Mouse (Mus musculus) spleen, adult 2 months (tissue): ENCODE results near the gene Deup1. TPM values are rescaled to one million over a fixed set of nuclear protein-coding genes. Genes with fewer than 3 reads are reported as not detected.

Source experiments
- DNase-seq, 2 experiments: peaks; one replicate each; pipeline versions ENCODE4 v3.0.0 to v3.0.0-alpha.2; 2012 to 2021; ENCODE audit warnings: low spot score in 2 of 2, low read depth in 1 of 2
- H3K27ac ChIP-seq: fragments of 200-500 bp; 2 replicates; pipeline ENCODE4 v1.5.1; 2012; ENCODE audit warnings: low read length, inconsistent platforms; ENCODE audit not compliant: insufficient read depth
- H3K27me3 ChIP-seq: fragments of 200-500 bp; 2 replicates; pipeline ENCODE4 v1.6.1; 2012; ENCODE audit warnings: mild to moderate bottlenecking, moderate library complexity, low read length, inconsistent platforms; ENCODE audit not compliant: control insufficient read depth, insufficient read depth
- H3K36me3 ChIP-seq: fragments of 200-500 bp; 2 replicates; pipeline ENCODE4 v1.6.1; 2012; ENCODE audit warnings: mild to moderate bottlenecking, low read length, inconsistent platforms; ENCODE audit not compliant: control insufficient read depth, insufficient read depth
- H3K4me1 ChIP-seq: fragments of 200-500 bp; 2 replicates; pipeline ENCODE4 v1.6.1; 2011; ENCODE audit warnings: inconsistent platforms; ENCODE audit not compliant: control insufficient read depth, insufficient read depth, insufficient read length
- H3K4me3 ChIP-seq: fragments of 200-500 bp; 2 replicates; pipeline ENCODE4 v1.5.1; 2011; ENCODE audit warnings: mild to moderate bottlenecking, inconsistent platforms; ENCODE audit not compliant: insufficient read depth, insufficient read length; ENCODE audit errors: extremely low read depth
- CTCF ChIP-seq: fragments of 200-500 bp; IDR thresholded peaks from 2 replicates; pipeline ENCODE4 v1.5.1; 2011; ENCODE audit warnings: mild to moderate bottlenecking, inconsistent platforms; ENCODE audit not compliant: insufficient read depth, insufficient read length, insufficient replicate concordance; ENCODE audit errors: extremely low read depth
- POLR2A ChIP-seq: fragments of 200-500 bp; IDR thresholded peaks from 2 replicates; pipeline ENCODE4 v1.6.1; 2011; ENCODE audit warnings: low read depth, low read length, inconsistent platforms
- WGBS: fragments of 180-500 bp; shearing (Covaris S2); methylation state at CpG from one replicate; pipeline ENCODE4 v1.1.7; 2018; 5-methylcytosine and 5-hydroxymethylcytosine counted together
- polyA plus RNA-seq: library from polyadenylated mRNA; depleted of rRNA; stranded (reverse); fragments of >200 nt; gene quantifications from 2 replicates; pipeline ENCODE4 v1.2.3, GENCODE M21; 2012; rRNA removed

Gene Deup1
- polyA plus RNA-seq = 0.12 and 0.15 TPM in 2 replicates

GRCm38 (mm10) chr9:15627785-15628287 is at the start of gene Deup1:
Gene Deup1 (minus strand): TSS chr9:15627933.
- no peak for TF ChIP-seq POLR2A
- no peak for TF ChIP-seq CTCF

GRCm38 (mm10) chr9:15672251-15672650 is 44.5 kb upstream of the Deup1 start:
- no peak overlapping the region for H3K4me3 ChIP-seq
- no peak overlapping the region for H3K27ac ChIP-seq
- H3K36me3 ChIP-seq = no peaks in the 10 kb centered on the region
- no peak for DNase-seq
- no peak for TF ChIP-seq CTCF
- 6% methylated on average over 1 of the region's 1 CpGs for WGBS
- no peaks in the 10 kb centered on the region for H3K4me1 ChIP-seq
- no peaks in the 10 kb centered on the region for H3K27me3 ChIP-seq

More at GRCm38 (mm10) chr9:15627785-15628287, at the start of gene Deup1:
- Histone ChIP-seq H3K27ac (no peak within 1 kb of the TSS), H3K27me3 (peaks cover 1% of the 10 kb centered on the region), H3K36me3 (no peaks in the 10 kb centered on the region), H3K4me1 (no peaks in the 10 kb centered on the region), H3K4me3 (no peak within 1 kb of the TSS)
- 10% methylated on average over 28 of the region's 28 CpGs for WGBS
- DNase-seq = no peak

GRCm38 (mm10) chr9:15670002-15670527 is 42.3 kb upstream of the Deup1 start:
- no peak for DNase-seq
- no peak for TF ChIP-seq POLR2A
- no peak for TF ChIP-seq CTCF
- Histone ChIP-seq H3K36me3 (no peaks in the 10 kb centered on the region), H3K4me1 (no peaks in the 10 kb centered on the region), H3K27me3 (no peaks in the 10 kb centered on the region), H3K27ac (no peak overlapping the region), H3K4me3 (no peak overlapping the region)
- 44% methylated on average over 5 of the region's 5 CpGs for WGBS

GRCm38 (mm10) chr9:15669452-15669851 is 41.7 kb upstream of the Deup1 start:
- Histone ChIP-seq H3K4me3 (no peak overlapping the region), H3K27ac (no peak overlapping the region), H3K27me3 (no peaks in the 10 kb centered on the region), H3K36me3 (no peaks in the 10 kb centered on the region), H3K4me1 (no peaks in the 10 kb centered on the region)
- DNase-seq = no peak
- WGBS = 60% methylated on average over 3 of the region's 3 CpGs
- TF ChIP-seq POLR2A (no peak), CTCF (no peak)

GRCm38 (mm10) chr9:15664606-15665005 is 36.9 kb upstream of the Deup1 start:
- no peak overlapping the region for H3K27ac ChIP-seq
- no peaks in the 10 kb centered on the region for H3K36me3 ChIP-seq
- no peak for DNase-seq
- TF ChIP-seq POLR2A = no peak
- TF ChIP-seq CTCF = no peak
- 79% methylated on average over 7 of the region's 7 CpGs for WGBS
- no peaks in the 10 kb centered on the region for H3K4me1 ChIP-seq
- H3K27me3 ChIP-seq = no peaks in the 10 kb centered on the region
- H3K4me3 ChIP-seq = no peak overlapping the region

DNA sequence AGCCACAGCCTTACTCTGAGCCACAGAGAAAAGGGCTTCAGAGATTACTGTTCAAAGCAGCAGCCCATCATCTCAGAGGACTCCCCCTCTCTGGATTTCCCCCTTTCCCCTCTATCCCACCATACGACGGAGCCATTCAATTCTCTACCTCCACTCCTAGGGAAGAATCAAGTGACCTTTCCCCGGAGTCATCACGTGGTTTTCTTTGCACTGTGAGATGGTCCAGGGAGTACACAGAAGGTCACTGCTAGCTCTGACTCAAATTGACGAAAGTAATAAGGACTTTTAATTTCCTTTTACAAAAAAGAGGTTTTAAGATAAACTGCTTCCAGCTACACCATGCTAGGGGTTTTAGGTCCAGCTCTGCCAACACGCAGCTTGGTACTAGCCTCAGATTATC is 31.3 kb upstream of the Deup1 start:
- no peak for DNase-seq
- no peak for TF ChIP-seq CTCF
- no peak for TF ChIP-seq POLR2A
- H3K27ac ChIP-seq = no peak overlapping the region
- 71% methylated on average over 6 of the region's 6 CpGs for WGBS
- H3K4me3 ChIP-seq = no peak overlapping the region
- no peaks in the 10 kb centered on the region for H3K36me3 ChIP-seq
- no peaks in the 10 kb centered on the region for H3K27me3 ChIP-seq
- no peaks in the 10 kb centered on the region for H3K4me1 ChIP-seq

- no peaks in the 10 kb centered on the region for H3K36me3 ChIP-seq
- no peak for TF ChIP-seq POLR2A
- no peak for TF ChIP-seq CTCF
- H3K27me3 ChIP-seq = no peaks in the 10 kb centered on the region
- H3K27ac ChIP-seq = no peak overlapping the region
- H3K4me1 ChIP-seq = no peaks in the 10 kb centered on the region
- 57% methylated on average over 6 of the region's 6 CpGs for WGBS
- no peak overlapping the region for H3K4me3 ChIP-seq
- no peak for DNase-seq
Measured at GRCm38 (mm10) chr9:15658236-15658785, 30.6 kb upstream of the Deup1 start.
